Mouse (Mus musculus): ENCODE measurements at regions not wholly inside any gene's neighbourhood (a gene's known extent, or its start where the extent isn't known, plus 50 kb on each side); places are given as distances from the start of the nearest gene placed in this dataset.

DNA sequence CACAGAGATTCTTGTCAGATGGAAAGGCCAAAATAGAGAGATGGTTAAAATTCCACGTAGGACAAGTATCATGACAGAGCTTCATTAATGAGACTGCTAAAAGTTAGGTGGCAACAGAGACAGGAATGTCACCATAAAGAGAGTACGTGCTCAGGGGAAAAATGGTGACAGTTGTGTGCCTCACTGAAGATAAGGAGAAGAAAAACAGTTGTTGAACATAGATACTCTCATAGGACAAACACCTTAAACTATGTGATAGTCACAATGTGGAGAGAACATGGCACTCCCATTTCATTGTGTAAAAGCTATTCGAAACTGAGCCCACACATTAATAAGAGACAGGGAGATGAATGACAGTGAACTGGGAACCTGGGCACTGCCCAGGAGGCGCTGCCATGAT, 66.1 kb upstream of the Eed start:
- TF ChIP-seq CTCF (IDR thresholded peaks at IDR 0.05; ENCODE audit: control insufficient read depth, insufficient read depth, low read length) (no peak), POLR2A (IDR thresholded peaks at IDR 0.05; ENCODE audit: borderline replicate concordance, control insufficient read depth, low read depth, low read length) (no peak)
